8 mouse cellular contexts compared by ENCODE assay signal in the genomic region with DNA sequence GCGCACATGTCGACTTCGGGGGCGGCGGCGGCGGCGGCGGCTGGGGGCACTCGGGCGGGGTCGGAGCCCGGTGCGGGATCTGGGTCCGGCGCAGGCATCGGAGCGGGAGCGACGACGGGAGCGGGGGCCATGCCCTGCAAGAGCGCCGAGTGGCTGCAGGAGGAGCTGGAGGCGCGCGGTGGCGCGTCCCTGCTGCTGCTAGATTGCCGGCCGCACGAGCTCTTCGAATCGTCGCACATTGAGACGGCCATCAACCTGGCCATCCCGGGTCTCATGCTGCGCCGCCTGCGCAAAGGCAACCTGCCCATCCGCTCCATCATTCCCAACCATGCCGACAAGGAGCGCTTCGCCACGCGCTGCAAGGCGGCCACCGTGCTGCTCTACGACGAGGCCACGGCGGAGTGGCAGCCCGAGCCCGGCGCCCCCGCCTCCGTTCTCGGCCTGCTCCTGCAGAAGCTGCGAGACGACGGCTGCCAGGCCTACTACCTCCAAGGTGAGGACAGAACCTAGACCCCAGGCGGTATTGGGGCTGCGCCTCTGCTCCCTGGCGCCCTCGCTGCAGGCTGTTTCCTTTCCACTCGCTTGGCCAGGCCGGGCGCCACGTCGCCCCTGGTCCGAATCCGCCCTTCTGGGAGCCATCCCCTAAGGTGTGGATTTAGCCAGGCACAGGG. TPM values are rescaled to one million over a fixed set of nuclear protein-coding genes. Genes with fewer than 3 reads are reported as not detected.
A peak's percentile ranks its signal among the peaks of the same experiment; 100 is the strongest.
DNase-seq lines count a peak whose midpoint lies in the region; ATAC-seq and TF ChIP-seq lines count a peak whose summit lies in the region.

No protein-coding gene starts in this region.

- TF ChIP-seq POLR2A in CH12.LX (IDR thresholded peaks at IDR 0.05; ENCODE audit: low read depth, low read length) = no peak

- TF ChIP-seq EP300 in CH12.LX (IDR thresholded peaks at IDR 0.05; ENCODE audit: low read length) = no peak

- H3K4me1 ChIP-seq in CH12.LX (ENCODE audit: control insufficient read depth in 1 of 2, insufficient read depth in 2 of 2) = peaks cover 28 to 56% of the 10 kb centered on the region in 2 experiments
- H3K4me1 ChIP-seq in heart, embryonic 16.5 days (ENCODE audit: control insufficient read depth, insufficient read depth, low read length) = peaks cover 32% of the 10 kb centered on the region

- TF ChIP-seq RAD21 in CH12.LX (IDR thresholded peaks at IDR 0.05; ENCODE audit: low read depth, low read length) = peak; percentile 46

- DNase-seq in CH12.LX (ENCODE audit: extremely low read depth) (peak; percentile 48), R1 (ENCODE audit: low read depth, low spot score) (peak; percentile 69)
- peak; percentile 71 for DNase-seq in embryo, embryonic 10.5 days (ENCODE audit: low spot score)
- DNase-seq in layer of hippocampus, postnatal 14 days (ENCODE audit: low spot score in 2 of 2) = peak; percentile 45 to 50
- DNase-seq in mesoderm, embryonic 11.5 days (ENCODE audit: low read depth, low spot score) = peak; percentile 72
- peak; percentile 57 to 71 for DNase-seq in spleen, postnatal 10 days (ENCODE audit: low spot score in 2 of 2)
- DNase-seq in ovary, adult 18-20 months (ENCODE audit: low spot score) = no peak

- peaks cover 11% of the 10 kb centered on the region; the same call in 1 of the 2 replicates for H3K79me2 ChIP-seq in CH12.LX (replicated peaks; ENCODE audit: control insufficient read depth, extremely low read depth, insufficient read depth, poor library complexity, severe bottlenecking)

- H3K36me3 ChIP-seq in CH12.LX (replicated peaks in 1 of 2; ENCODE audit: control insufficient read depth in 1 of 2, insufficient read depth in 1 of 2, low read length in 1 of 2) = peaks cover 9 to 29% of the 10 kb centered on the region in 2 experiments
- H3K36me3 ChIP-seq in heart, embryonic 16.5 days (ENCODE audit: control insufficient read depth, insufficient read depth) = peaks cover 18% of the 10 kb centered on the region

- peaks cover 4% of the 10 kb centered on the region for H3K27me3 ChIP-seq in CH12.LX (replicated peaks)
- H3K27me3 ChIP-seq in heart, embryonic 16.5 days (ENCODE audit: control insufficient read depth, insufficient read depth, low read length) = no peaks in the 10 kb centered on the region

- in situ Hi-C loops in CH12.LX (cut with MboI; ENCODE audit: low pct_ligation_motif_present, low pct_unique_long_range_greater_than_20kb, low sequenced_read_pairs) = loop anchor here (5.0 kb wide), 1 partner anchor 43 kb away; no protein-coding TSS in a partner anchor

- peak overlapping the region; percentile 80 for H3K4me2 ChIP-seq in CH12.LX (ENCODE audit: insufficient read depth, low read depth, poor library complexity, severe bottlenecking)
- H3K4me2 ChIP-seq in heart, embryonic 16.5 days (ENCODE audit: low read depth, low read length) = peak overlapping the region; percentile 99

- under 1% methylated on average over 61 of the region's 72 CpGs for WGBS in heart, embryonic 16.5 days

- no peaks in the 10 kb centered on the region for H3K9me3 ChIP-seq in CH12.LX (replicated peaks; ENCODE audit: low read length)
- no peaks in the 10 kb centered on the region for H3K9me3 ChIP-seq in heart, embryonic 16.5 days (replicated peaks; ENCODE audit: control insufficient read depth, low read length)

- peak overlapping the region; percentile 31 for H3K27ac ChIP-seq in CH12.LX (ENCODE audit: insufficient read depth, low read depth)
- peak overlapping the region; percentile 96 for H3K27ac ChIP-seq in heart, embryonic 16.5 days (ENCODE audit: low read length)

- H3K9ac ChIP-seq in CH12.LX (ENCODE audit: insufficient read depth, low read depth) = peak overlapping the region; percentile 81
- peak overlapping the region; percentile 91 for H3K9ac ChIP-seq in heart, embryonic 16.5 days (ENCODE audit: low read length)

- TF ChIP-seq CTCF in CH12.LX (conservative IDR thresholded peaks at IDR 0.05 in 1 of 2, IDR thresholded peaks at IDR 0.05 in 1 of 2; ENCODE audit: low read depth in 2 of 2, low read length in 2 of 2) = peak in 1 of 2 experiments; percentile 49; a peak in 2 of 4 replicates

- dilution Hi-C loops in CH12.LX (cut with MboI; ENCODE audit: extremely low pct_ligation_motif_present, extremely low pct_unique_long_range_greater_than_20kb, low sequenced_read_pairs) = no loop called here

- peak; percentile 8; the same call in 1 of the 2 replicates for ATAC-seq in heart, embryonic 16.5 days (replicated peaks; ENCODE audit: extremely low read depth, insufficient read depth, low FRiP score)

- H3K4me3 ChIP-seq in CH12.LX (replicated peaks in 1 of 3; ENCODE audit: low read depth in 2 of 3, low read length in 2 of 3, poor library complexity in 1 of 3) = peak overlapping the region; percentile 65 to 87 (median 78)
- peak overlapping the region; percentile 72 for H3K4me3 ChIP-seq in heart, embryonic 16.5 days (ENCODE audit: low read length)

TF ChIP-seq in CH12.LX, 34 proteins besides CTCF, POLR2A, EP300 and RAD21:
- TF ChIP-seq NRF1 (IDR thresholded peaks at IDR 0.05; ENCODE audit: low read depth, low read length) (no peak), MXI1 (IDR thresholded peaks at IDR 0.05; ENCODE audit: low read depth, low read length) (peak; percentile 36), ZC3H11A (IDR thresholded peaks at IDR 0.05; ENCODE audit: low read depth, low read length) (no peak), USF1 (IDR thresholded peaks at IDR 0.05; ENCODE audit: low read depth, low read length) (no peak), ZMIZ1 (IDR thresholded peaks at IDR 0.05; ENCODE audit: low read depth, low read length) (no peak), JUND (conservative IDR thresholded peaks at IDR 0.05; ENCODE audit: low read depth, low read length) (no peak), KAT2A (IDR thresholded peaks at IDR 0.05; ENCODE audit: insufficient replicate concordance, low read length) (no peak), JUN (IDR thresholded peaks at IDR 0.05; ENCODE audit: insufficient read depth, low read depth, low read length) (no peak), E2F4 (IDR thresholded peaks at IDR 0.05; ENCODE audit: insufficient replicate concordance, low read depth, low read length) (no peak), GABPA (IDR thresholded peaks at IDR 0.05; ENCODE audit: insufficient replicate concordance, low read depth, low read length) (no peak), RCOR1 (conservative IDR thresholded peaks at IDR 0.05; ENCODE audit: low read depth, low read length) (no peak), NELFE (IDR thresholded peaks at IDR 0.05; ENCODE audit: low read depth, low read length) (no peak), UBTF (IDR thresholded peaks at IDR 0.05; ENCODE audit: low read depth, low read length) (0 out of 2 replicates have a peak, but pooled peaks have one; percentile 8), USF2 (conservative IDR thresholded peaks at IDR 0.05; ENCODE audit: low read depth, low read length) (no peak), ZKSCAN1 (IDR thresholded peaks at IDR 0.05; ENCODE audit: borderline replicate concordance, low read depth, low read length) (no peak), MAFK (IDR thresholded peaks at IDR 0.05; ENCODE audit: insufficient replicate concordance, low read length) (no peak), SMC3 (IDR thresholded peaks at IDR 0.05; ENCODE audit: low read depth, low read length) (peak; percentile 35), CHD2 (IDR thresholded peaks at IDR 0.05; ENCODE audit: low read length) (no peak), BHLHE40 (IDR thresholded peaks at IDR 0.05; ENCODE audit: low read depth, low read length) (no peak), MYC (IDR thresholded peaks at IDR 0.05; ENCODE audit: low read depth, low read length) (no peak), IRF4 (IDR thresholded peaks at IDR 0.05; ENCODE audit: low read depth, low read length) (no peak), POLR2AphosphoS2 (IDR thresholded peaks at IDR 0.05; ENCODE audit: low read depth, low read length) (no peak), PAX5 (IDR thresholded peaks at IDR 0.05; ENCODE audit: low read length) (no peak), TCF12 (IDR thresholded peaks at IDR 0.05; ENCODE audit: low read depth, low read length) (0 out of 2 replicates have a peak, but pooled peaks have one; percentile 25), ELF1 (IDR thresholded peaks at IDR 0.05; ENCODE audit: low read depth, low read length) (no peak), SIN3A (IDR thresholded peaks at IDR 0.05; ENCODE audit: low read length) (peak; percentile 49)

RNA-seq across cellular contexts. Expression of a gene that starts 0.5 kb away (rescaled TPM):
- total RNA-seq in CH12.LX (2012; rRNA removed) = 8.0 and 10.0 TPM in 2 replicates
- 4.9 and 6.2 TPM in 2 replicates for total RNA-seq in CH12.LX (2014; rRNA removed)
- polyA plus RNA-seq in CH12.LX (2012; ENCODE audit: insufficient read length, low read depth) = 8.2 and 11.4 TPM in 2 replicates
- 7.9 and 10.2 TPM in 2 replicates for polyA plus RNA-seq in heart, embryonic 16.5 days (2015; fragmentation: Nextera tagmentation; extraction: Ambion mirVana)
- 10 to 100 TPM; 65.2 to 70.3 TPM for total RNA-seq in layer of hippocampus, postnatal 14 days (2021)

Comparison
In these comparisons a context has a peak if more than half of its experiments do, and no peak if none do; other contexts are left out.
1. RNA of a gene that starts 0.5 kb away (total RNA-seq): 65.2 to 70.3 TPM in layer of hippocampus, postnatal 14 days; 4.9 to 10.0 TPM in CH12.LX; every median in the first group is over 4 times any median in the second.